Mouse (Mus musculus): Measurements from ENCODE around the gene Ccr7. TPM values are rescaled to one million over a fixed set of nuclear protein-coding genes. Genes with fewer than 3 reads are reported as not detected.

Ccr7 gene
- polyA plus RNA-seq (2021; fragmentation: Nextera tagmentation) = 0.13 TPM in 1 of 2 replicates, not detected in the other
- long read RNA-seq, experiment 1 = 0 reads
- long read RNA-seq, experiment 2 = 0 reads

DNA sequence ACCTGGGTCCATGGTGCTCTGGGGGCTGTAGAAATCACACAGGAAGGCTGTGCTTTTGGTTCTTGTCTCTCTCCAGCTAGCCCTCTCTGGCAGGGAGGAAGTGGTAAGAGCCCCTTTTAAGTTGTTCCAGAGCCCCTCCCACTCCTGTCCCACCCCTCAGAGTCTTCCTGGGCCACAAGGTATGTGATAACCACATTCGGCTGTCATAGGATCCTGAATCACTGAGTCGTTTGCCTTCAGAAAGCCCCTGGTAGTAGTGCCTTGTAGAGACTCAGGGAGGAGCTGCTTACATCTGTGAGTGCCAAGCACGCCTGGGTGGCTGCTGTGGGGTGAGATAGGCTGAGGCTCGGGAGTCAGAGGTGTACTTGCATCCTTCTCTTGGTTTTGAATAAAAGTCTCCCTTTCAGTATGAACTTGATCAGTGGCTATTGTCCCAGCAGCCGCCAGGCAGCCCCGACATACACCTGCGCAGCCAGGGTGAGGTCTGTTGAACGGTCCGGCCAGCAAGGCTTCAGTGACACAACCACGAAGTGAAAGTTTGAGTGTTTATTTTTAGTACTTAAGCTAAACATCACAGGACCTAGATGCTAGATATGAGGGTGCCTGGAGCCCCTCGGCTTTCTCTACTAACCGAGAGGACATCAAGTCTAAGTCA is at the start of gene Ccr7:
Ccr7 (minus strand) TSS at position 91 of the 655 bp plus-strand sequence.

Other genes with a start within 250 kb of the Ccr7 start
- gene Cdc6, start 247.3 kb downstream of the Ccr7 start, polyA plus RNA-seq (2021; fragmentation: Nextera tagmentation) = 0.16 and 0.21 TPM in 2 replicates
- 1.5 and 4.5 TPM in 2 replicates for gene Rara, start 227.3 kb downstream of the Ccr7 start, polyA plus RNA-seq (2021; fragmentation: Nextera tagmentation)
- gene Gjd3, start 172.1 kb downstream of the Ccr7 start, polyA plus RNA-seq (2021; fragmentation: Nextera tagmentation) = 1.6 and 3.8 TPM in 2 replicates
- gene Top2a, start 130.9 kb downstream of the Ccr7 start, polyA plus RNA-seq (2021; fragmentation: Nextera tagmentation) = 0.59 and 0.89 TPM in 2 replicates
- 95.6 and 116 TPM in 2 replicates for gene Igfbp4, start 113.8 kb downstream of the Ccr7 start, polyA plus RNA-seq (2021; fragmentation: Nextera tagmentation)
- 0.06 and 0.08 TPM in 2 replicates for gene Tns4, start 65.8 kb downstream of the Ccr7 start, polyA plus RNA-seq (2021; fragmentation: Nextera tagmentation)
- 31.1 and 43.0 TPM in 2 replicates for gene Smarce1, start 75.9 kb upstream of the Ccr7 start, polyA plus RNA-seq (2021; fragmentation: Nextera tagmentation)
- gene Krt222, start 89.0 kb upstream of the Ccr7 start, polyA plus RNA-seq (2021; fragmentation: Nextera tagmentation) = 16.5 and 18.7 TPM in 2 replicates
- gene Krt24, start 130.2 kb upstream of the Ccr7 start, polyA plus RNA-seq (2021; fragmentation: Nextera tagmentation) = not detected in 2 replicates
- not detected in 2 replicates for gene Krt25, start 167.9 kb upstream of the Ccr7 start, polyA plus RNA-seq (2021; fragmentation: Nextera tagmentation)
- gene Krt26, start 182.9 kb upstream of the Ccr7 start, polyA plus RNA-seq (2021; fragmentation: Nextera tagmentation) = 0.05 TPM in 1 of 2 replicates, not detected in the other
- gene Krt27, start 196.0 kb upstream of the Ccr7 start, polyA plus RNA-seq (2021; fragmentation: Nextera tagmentation) = not detected in 2 replicates
- 0.13 and 0.16 TPM in 2 replicates for gene Krt28, start 219.8 kb upstream of the Ccr7 start, polyA plus RNA-seq (2021; fragmentation: Nextera tagmentation)
- 39.1 and 40.8 TPM in 2 replicates for gene Krt10, start 234.3 kb upstream of the Ccr7 start, polyA plus RNA-seq (2021; fragmentation: Nextera tagmentation)

Data from left cerebral cortex, adult 6 months (tissue).